Mouse (Mus musculus) ES-E14 (cell line): ENCODE data around the gene Glo1. TPM values are rescaled to one million over a fixed set of nuclear protein-coding genes. Genes with fewer than 3 reads are reported as not detected.

Experiments used
- DNase-seq: peaks from one replicate; pipeline ENCODE4 v3.0.0-alpha.2; 2013; ENCODE audit warnings: low read depth, low spot score
- H3K27ac ChIP-seq: 2 replicates; pipeline ENCODE4 v1.5.1; 2012; ENCODE audit warnings: low read depth, mild to moderate bottlenecking, low read length, moderate library complexity, mixed read lengths; ENCODE audit not compliant: poor library complexity, insufficient read depth, severe bottlenecking
- H3K36me3 ChIP-seq: 2 replicates; pipeline ENCODE4 v1.6.1; 2012; ENCODE audit warnings: mild to moderate bottlenecking, low read length, moderate library complexity, mixed read lengths; ENCODE audit not compliant: control insufficient read depth, poor library complexity, insufficient read depth, severe bottlenecking
- H3K4me1 ChIP-seq, 2 experiments: fragments of 150-350 bp in 1 of 2; sonication (generic) in 1 of 2; 2 replicates each; pipeline ENCODE4 v1.6.1; 2012; ENCODE audit warnings: low read length in 2 of 2, mild to moderate bottlenecking in 1 of 2, mixed read lengths in 1 of 2; ENCODE audit not compliant: control insufficient read depth in 2 of 2, insufficient read depth in 2 of 2, poor library complexity in 1 of 2
- H3K4me3 ChIP-seq, 2 experiments: fragments of 150-350 bp in 1 of 2; sonication (generic) in 1 of 2; 2 replicates each; pipeline ENCODE4 v1.5.1; 2012; ENCODE audit warnings: low read length in 2 of 2, low read depth in 1 of 2, mild to moderate bottlenecking in 1 of 2, mixed read lengths in 1 of 2; ENCODE audit not compliant: insufficient read depth in 1 of 2, poor library complexity in 1 of 2, severe bottlenecking in 1 of 2
- H3K9ac ChIP-seq: 2 replicates; pipeline ENCODE4 v1.6.1; 2012; ENCODE audit warnings: low read depth, mild to moderate bottlenecking, low read length, mixed read lengths; ENCODE audit not compliant: poor library complexity, insufficient read depth, severe bottlenecking
- H3K9me3 ChIP-seq: fragments of 150-350 bp; sonication (generic); 2 replicates; pipeline ENCODE4 v1.6.1; 2012; ENCODE audit warnings: low read depth, mild to moderate bottlenecking, low read length; ENCODE audit not compliant: control insufficient read depth, insufficient read depth
- CHD2 ChIP-seq: IDR thresholded peaks from 2 replicates; pipeline ENCODE4 v1.6.1; 2014; ENCODE audit warnings: mild to moderate bottlenecking, low read depth, low read length, inconsistent platforms
- HCFC1 ChIP-seq: IDR thresholded peaks from 2 replicates; pipeline ENCODE4 v1.6.1; 2012; ENCODE audit warnings: low read length, inconsistent platforms, borderline replicate concordance; ENCODE audit not compliant: insufficient read depth
- MAFK ChIP-seq: IDR thresholded peaks from 2 replicates; pipeline ENCODE4 v1.6.1; 2014; ENCODE audit warnings: mild to moderate bottlenecking, low read depth, low read length, inconsistent platforms; ENCODE audit not compliant: insufficient read depth
- ZC3H11A ChIP-seq: IDR thresholded peaks from 2 replicates; pipeline ENCODE4 v1.6.1; 2012; ENCODE audit warnings: low read depth, mild to moderate bottlenecking, inconsistent platforms, low read length, borderline replicate concordance
- ZNF384 ChIP-seq: IDR thresholded peaks from 2 replicates; pipeline ENCODE4 v1.6.1; 2012; ENCODE audit warnings: low read depth, low read length, inconsistent platforms
- in situ Hi-C, 2 experiments: fragments of 600-800 bp; cut with MboI; formaldehyde crosslinking; loops; one replicate each; pipeline ENCODE4 v1.15.1; 2025; ENCODE audit warnings: low sequenced_read_pairs in 2 of 2, inconsistent platforms in 1 of 2; ENCODE audit not compliant: unreplicated experiment in 2 of 2
- total RNA-seq: library from RNA; depleted of rRNA; stranded (reverse); fragments of 300-350 nt; gene quantifications from 2 replicates; pipeline ENCODE4 v1.2.3, GENCODE M21; 2012

The Glo1 gene
- total RNA-seq, 1 experiment: 283 TPM

- Histone ChIP-seq H3K36me3 (no peaks in the 10 kb centered on the region), H3K27ac (no peak overlapping the region), H3K4me1 (peaks cover 0 to 5% of the 10 kb centered on the region in 2 experiments; a peak in 3 of 4 replicates), H3K9ac (no peak overlapping the region), H3K9me3 (no peaks in the 10 kb centered on the region), H3K4me3 (no peak overlapping the region)
- TF ChIP-seq ZNF384: no peak
- TF ChIP-seq HCFC1: no peak
- TF ChIP-seq MAFK: no peak
- no peak for TF ChIP-seq CHD2
- no peak for TF ChIP-seq ZC3H11A
- in situ Hi-C loops: no loop called here
- no peak for DNase-seq
These were observed 63.9 kb downstream of the Glo1 start for GRCm38 (mm10) chr17:30562770-30563169.

GRCm38 (mm10) chr17:30559536-30559935 is 67.1 kb downstream of the Glo1 start:
- Histone ChIP-seq H3K9me3 (no peaks in the 10 kb centered on the region), H3K4me1 (peaks cover 0 to 8% of the 10 kb centered on the region in 2 experiments; a peak in 1 of 4 replicates), H3K27ac (no peak overlapping the region), H3K4me3 (no peak overlapping the region), H3K9ac (no peak overlapping the region), H3K36me3 (no peaks in the 10 kb centered on the region)
- TF ChIP-seq MAFK (no peak), ZC3H11A (peak; percentile 65)
- in situ Hi-C loops: no loop called here
- peak; percentile 95 for DNase-seq

- Histone ChIP-seq H3K27ac (no peak overlapping the region), H3K4me1 (peaks cover 0 to 8% of the 10 kb centered on the region in 2 experiments; a peak in 1 of 4 replicates), H3K4me3 (no peak overlapping the region), H3K9ac (no peak overlapping the region), H3K9me3 (no peaks in the 10 kb centered on the region), H3K36me3 (no peaks in the 10 kb centered on the region)
- DNase-seq: no peak
- in situ Hi-C loops: no loop called here
- TF ChIP-seq ZC3H11A (no peak), HCFC1 (no peak), CHD2 (no peak), MAFK (no peak), ZNF384 (no peak)
These were observed 68.0 kb downstream of the Glo1 start for GRCm38 (mm10) chr17:30558623-30559022.

- no peak for TF ChIP-seq CHD2
- no peak for TF ChIP-seq ZNF384
- no peak for TF ChIP-seq MAFK
- no peak for TF ChIP-seq HCFC1
- no peak for TF ChIP-seq ZC3H11A
- Histone ChIP-seq H3K36me3 (no peaks in the 10 kb centered on the region), H3K9me3 (no peaks in the 10 kb centered on the region), H3K9ac (no peak overlapping the region), H3K4me3 (no peak overlapping the region), H3K4me1 (peaks cover 0 to 12% of the 10 kb centered on the region in 2 experiments; a peak in 1 of 4 replicates), H3K27ac (no peak overlapping the region)
- in situ Hi-C loops: no loop called here
- DNase-seq: no peak
These were observed 70.2 kb downstream of the Glo1 start for GRCm38 (mm10) chr17:30556512-30556911.
